Mouse (Mus musculus): ENCODE results near the gene Abca13. TPM values are rescaled to one million over a fixed set of nuclear protein-coding genes. Genes with fewer than 3 reads are reported as not detected.

Abca13 gene
- polyA plus RNA-seq, 1 experiment: 0.15 TPM

DNA sequence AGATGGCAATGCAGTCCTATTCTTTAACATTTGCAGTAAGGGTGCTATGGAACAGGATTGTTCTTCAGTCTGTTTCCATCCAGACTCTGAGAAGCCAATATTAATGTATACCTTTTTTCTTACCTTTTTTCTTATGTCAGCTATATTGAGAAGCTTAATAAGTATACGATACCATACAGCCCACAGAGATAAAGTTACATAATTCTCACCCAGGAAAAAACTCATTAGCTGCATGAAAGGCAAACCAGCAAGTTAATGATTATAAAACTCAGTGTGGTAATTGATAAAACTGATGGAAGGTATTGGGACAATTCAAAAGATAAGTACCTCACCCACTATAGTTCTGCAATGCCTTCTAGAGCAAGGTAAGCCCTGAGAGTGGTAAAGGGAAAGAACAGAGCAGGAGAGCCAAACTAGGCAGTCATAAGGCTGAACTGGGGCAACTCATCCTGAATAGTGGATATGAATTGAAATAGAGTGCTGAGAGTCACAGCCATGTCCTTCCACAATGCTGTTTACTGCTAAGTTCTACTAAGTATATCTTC is 342.0 kb downstream of the Abca13 start:
- WGBS: 92% methylated on average over 1 of the region's 1 CpGs
- Histone ChIP-seq H3K27ac (ENCODE audit: control insufficient read depth, insufficient read depth, low read length) (no peak overlapping the region), H3K27me3 (ENCODE audit: control insufficient read depth, insufficient read depth, low read length) (no peaks in the 10 kb centered on the region), H3K4me3 (ENCODE audit: control insufficient read depth, insufficient read depth, low read length) (no peak overlapping the region), H3K4me1 (replicated peaks; ENCODE audit: control insufficient read depth, insufficient read depth, low read length) (no peaks in the 10 kb centered on the region), H3K36me3 (ENCODE audit: control insufficient read depth, insufficient read depth, low read length) (no peaks in the 10 kb centered on the region)
- DNase-seq: no peak
- TF ChIP-seq CTCF (IDR thresholded peaks at IDR 0.05; ENCODE audit: borderline replicate concordance, control insufficient read depth, extremely low read depth, insufficient read depth, low read length, poor library complexity) (no peak), POLR2A (IDR thresholded peaks at IDR 0.05; ENCODE audit: control insufficient read depth, extremely low read depth, insufficient read depth, low read length, poor library complexity) (no peak)

GRCm38 (mm10) chr11:9536811-9537210 is 345.1 kb downstream of the Abca13 start:
- WGBS: 91% methylated on average over 6 of the region's 6 CpGs
- Histone ChIP-seq H3K27me3 (ENCODE audit: control insufficient read depth, insufficient read depth, low read length) (no peaks in the 10 kb centered on the region), H3K4me3 (ENCODE audit: control insufficient read depth, insufficient read depth, low read length) (no peak overlapping the region), H3K27ac (ENCODE audit: control insufficient read depth, insufficient read depth, low read length) (no peak overlapping the region), H3K4me1 (replicated peaks; ENCODE audit: control insufficient read depth, insufficient read depth, low read length) (no peaks in the 10 kb centered on the region), H3K36me3 (ENCODE audit: control insufficient read depth, insufficient read depth, low read length) (no peaks in the 10 kb centered on the region)
- TF ChIP-seq POLR2A (IDR thresholded peaks at IDR 0.05; ENCODE audit: control insufficient read depth, extremely low read depth, insufficient read depth, low read length, poor library complexity) (no peak), CTCF (IDR thresholded peaks at IDR 0.05; ENCODE audit: borderline replicate concordance, control insufficient read depth, extremely low read depth, insufficient read depth, low read length, poor library complexity) (no peak)
- no peak for DNase-seq

GRCm38 (mm10) chr11:9538328-9538727 is 346.6 kb downstream of the Abca13 start:
- no peaks in the 10 kb centered on the region for H3K36me3 ChIP-seq (ENCODE audit: control insufficient read depth, insufficient read depth, low read length)
- DNase-seq: no peak
- no peak overlapping the region for H3K27ac ChIP-seq (ENCODE audit: control insufficient read depth, insufficient read depth, low read length)
- TF ChIP-seq POLR2A (IDR thresholded peaks at IDR 0.05; ENCODE audit: control insufficient read depth, extremely low read depth, insufficient read depth, low read length, poor library complexity) (no peak), CTCF (IDR thresholded peaks at IDR 0.05; ENCODE audit: borderline replicate concordance, control insufficient read depth, extremely low read depth, insufficient read depth, low read length, poor library complexity) (no peak)
- no peaks in the 10 kb centered on the region for H3K27me3 ChIP-seq (ENCODE audit: control insufficient read depth, insufficient read depth, low read length)
- H3K4me3 ChIP-seq (ENCODE audit: control insufficient read depth, insufficient read depth, low read length): no peak overlapping the region
- H3K4me1 ChIP-seq (replicated peaks; ENCODE audit: control insufficient read depth, insufficient read depth, low read length): no peaks in the 10 kb centered on the region
- WGBS: 90% methylated on average over 1 of the region's 1 CpGs

GRCm38 (mm10) chr11:9560026-9560425 is 368.3 kb downstream of the Abca13 start:
- Histone ChIP-seq H3K4me3 (ENCODE audit: control insufficient read depth, insufficient read depth, low read length) (no peak overlapping the region), H3K27me3 (ENCODE audit: control insufficient read depth, insufficient read depth, low read length) (no peaks in the 10 kb centered on the region), H3K27ac (ENCODE audit: control insufficient read depth, insufficient read depth, low read length) (no peak overlapping the region), H3K4me1 (replicated peaks; ENCODE audit: control insufficient read depth, insufficient read depth, low read length) (no peaks in the 10 kb centered on the region), H3K36me3 (ENCODE audit: control insufficient read depth, insufficient read depth, low read length) (no peaks in the 10 kb centered on the region)
- no peak for DNase-seq
- whole genome bisulfite sequencing: 87% methylated on average over 2 of the region's 2 CpGs
- TF ChIP-seq CTCF (IDR thresholded peaks at IDR 0.05; ENCODE audit: borderline replicate concordance, control insufficient read depth, extremely low read depth, insufficient read depth, low read length, poor library complexity): no peak
- TF ChIP-seq POLR2A (IDR thresholded peaks at IDR 0.05; ENCODE audit: control insufficient read depth, extremely low read depth, insufficient read depth, low read length, poor library complexity): no peak

DNA sequence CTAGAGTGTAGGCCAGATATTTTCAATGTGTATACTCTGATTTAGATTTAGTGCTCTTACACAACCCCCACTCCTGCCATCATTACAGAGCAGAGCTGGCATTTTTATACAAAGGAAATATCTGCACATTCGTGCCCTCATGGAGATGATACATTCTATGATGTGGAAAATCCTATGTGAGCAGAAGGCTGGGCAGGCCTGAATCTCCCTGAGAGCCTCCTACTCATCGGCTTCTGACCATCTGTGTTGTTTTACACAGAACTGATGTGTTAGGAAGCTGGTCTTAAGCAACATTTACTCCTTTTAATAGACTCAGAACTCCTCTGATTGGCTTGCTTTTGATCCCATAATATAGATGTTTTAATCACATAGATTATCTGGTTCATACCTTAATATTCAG is 376.6 kb downstream of the Abca13 start:
- Histone ChIP-seq H3K27me3 (ENCODE audit: control insufficient read depth, insufficient read depth, low read length) (no peaks in the 10 kb centered on the region), H3K27ac (ENCODE audit: control insufficient read depth, insufficient read depth, low read length) (no peak overlapping the region), H3K4me1 (replicated peaks; ENCODE audit: control insufficient read depth, insufficient read depth, low read length) (no peaks in the 10 kb centered on the region), H3K4me3 (ENCODE audit: control insufficient read depth, insufficient read depth, low read length) (no peak overlapping the region), H3K36me3 (ENCODE audit: control insufficient read depth, insufficient read depth, low read length) (no peaks in the 10 kb centered on the region)
- TF ChIP-seq CTCF (IDR thresholded peaks at IDR 0.05; ENCODE audit: borderline replicate concordance, control insufficient read depth, extremely low read depth, insufficient read depth, low read length, poor library complexity) (no peak), POLR2A (IDR thresholded peaks at IDR 0.05; ENCODE audit: control insufficient read depth, extremely low read depth, insufficient read depth, low read length, poor library complexity) (no peak)
- WGBS: 96% methylated on average over 2 of the region's 2 CpGs
- no peak for DNase-seq

DNA sequence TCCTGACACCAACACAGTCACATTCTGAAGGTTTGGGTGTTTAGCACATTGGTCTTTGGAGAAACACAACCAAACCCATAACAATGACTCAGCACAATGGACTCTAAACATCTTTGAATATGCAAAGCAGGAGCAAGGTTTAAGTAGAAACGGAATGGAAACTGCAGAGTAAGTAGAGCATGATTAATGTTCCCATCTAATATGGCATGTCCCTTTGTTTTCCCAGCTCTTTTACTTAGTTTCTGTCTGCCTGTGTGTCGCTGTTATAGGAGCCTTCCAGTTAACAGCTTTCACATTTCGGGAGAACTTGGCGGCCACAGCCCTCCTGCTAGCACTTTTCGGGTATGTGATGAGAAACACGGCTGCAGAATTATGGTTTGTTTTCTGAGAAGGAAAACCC is 378.6 kb downstream of the Abca13 start:
- WGBS: 91% methylated on average over 6 of the region's 6 CpGs
- Histone ChIP-seq H3K27ac (ENCODE audit: control insufficient read depth, insufficient read depth, low read length) (no peak overlapping the region), H3K4me1 (replicated peaks; ENCODE audit: control insufficient read depth, insufficient read depth, low read length) (no peaks in the 10 kb centered on the region), H3K4me3 (ENCODE audit: control insufficient read depth, insufficient read depth, low read length) (no peak overlapping the region), H3K27me3 (ENCODE audit: control insufficient read depth, insufficient read depth, low read length) (no peaks in the 10 kb centered on the region), H3K36me3 (ENCODE audit: control insufficient read depth, insufficient read depth, low read length) (no peaks in the 10 kb centered on the region)
- TF ChIP-seq POLR2A (IDR thresholded peaks at IDR 0.05; ENCODE audit: control insufficient read depth, extremely low read depth, insufficient read depth, low read length, poor library complexity) (no peak), CTCF (IDR thresholded peaks at IDR 0.05; ENCODE audit: borderline replicate concordance, control insufficient read depth, extremely low read depth, insufficient read depth, low read length, poor library complexity) (no peak)
- DNase-seq: no peak

- TF ChIP-seq POLR2A (IDR thresholded peaks at IDR 0.05; ENCODE audit: control insufficient read depth, extremely low read depth, insufficient read depth, low read length, poor library complexity) (no peak), CTCF (IDR thresholded peaks at IDR 0.05; ENCODE audit: borderline replicate concordance, control insufficient read depth, extremely low read depth, insufficient read depth, low read length, poor library complexity) (no peak)
- Histone ChIP-seq H3K36me3 (ENCODE audit: control insufficient read depth, insufficient read depth, low read length) (no peaks in the 10 kb centered on the region), H3K4me1 (replicated peaks; ENCODE audit: control insufficient read depth, insufficient read depth, low read length) (no peaks in the 10 kb centered on the region), H3K27me3 (ENCODE audit: control insufficient read depth, insufficient read depth, low read length) (no peaks in the 10 kb centered on the region), H3K27ac (ENCODE audit: control insufficient read depth, insufficient read depth, low read length) (no peak overlapping the region), H3K4me3 (ENCODE audit: control insufficient read depth, insufficient read depth, low read length) (no peak overlapping the region)
- WGBS: 90% methylated on average over 4 of the region's 4 CpGs
- DNase-seq: no peak
These were observed 383.2 kb downstream of the Abca13 start for GRCm38 (mm10) chr11:9574894-9575293.

All from thymus, adult 2 months (tissue).